Mouse (Mus musculus): ENCODE measurements around the gene Nmnat1.
A peak's percentile ranks its signal among the peaks of the same experiment; 100 is the strongest.
"Not testable (repeated sequence)": the region's sequence is repeated elsewhere in the genome, so short reads cannot be mapped to it uniquely, and the experiment has no call there.

Gene Nmnat1

GRCm38 (mm10) chr4:149444465-149444864 is 40.5 kb downstream of the Nmnat1 start:
- DNase-seq = no peak

- DNase-seq = no peak
Measured at GRCm38 (mm10) chr4:149442436-149442835, 42.6 kb downstream of the Nmnat1 start.

- DNase-seq = peak; percentile 23
Measured at GRCm38 (mm10) chr4:149440576-149440975, 44.4 kb downstream of the Nmnat1 start.

- DNase-seq = not testable (repeated sequence)
Measured at GRCm38 (mm10) chr4:149431887-149432286, 53.1 kb downstream of the Nmnat1 start.

- no peak for DNase-seq
Measured at GRCm38 (mm10) chr4:149429592-149429991, 55.4 kb downstream of the Nmnat1 start.

- DNase-seq = peak; percentile 99
Measured at GRCm38 (mm10) chr4:149426325-149427199, 58.4 kb downstream of the Nmnat1 start, which contains the start of gene Ube4b. Gene Ube4b, minus strand, starts transcription at chr4:149426749.

- no peak for DNase-seq
Measured at GRCm38 (mm10) chr4:149425801-149426292, 59.2 kb downstream of the Nmnat1 start.

GRCm38 (mm10) chr4:149424755-149425154 is 60.2 kb downstream of the Nmnat1 start:
- no peak for DNase-seq

GRCm38 (mm10) chr4:149417854-149418365 is 67.1 kb downstream of the Nmnat1 start:
- DNase-seq = no peak

Data from kidney, postnatal 14 days (tissue).